Mouse (Mus musculus) megakaryocyte-erythroid progenitor cell, adult 5-6 weeks (primary cell): ENCODE data around the gene Kpna4. TPM values are rescaled to one million over a fixed set of nuclear protein-coding genes. Genes with fewer than 3 reads are reported as not detected.

Experiments used
- ATAC-seq: replicated peaks from 2 replicates; pipeline ENCODE4 v1.8.0; 2016; ENCODE audit warnings: mild to moderate bottlenecking, inconsistent platforms; ENCODE audit not compliant: severe bottlenecking, poor library complexity, low FRiP score, low TSS enrichment
- total RNA-seq, 2 experiments: library from RNA; stranded (forward) in 1 of 2; stranded (reverse) in 1 of 2; fragments of 200-1000, 215-1000 nt in 1 of 2; fragments of >200 nt in 1 of 2; fragmentation: Nextera tagmentation in 1 of 2; gene quantifications; 2 replicates each; pipeline ENCODE4 v1.2.3; 2014 to 2017

Gene Kpna4
- total RNA-seq, 2 experiments from 2014 or later, result 50.2 to 52.4 TPM

DNA sequence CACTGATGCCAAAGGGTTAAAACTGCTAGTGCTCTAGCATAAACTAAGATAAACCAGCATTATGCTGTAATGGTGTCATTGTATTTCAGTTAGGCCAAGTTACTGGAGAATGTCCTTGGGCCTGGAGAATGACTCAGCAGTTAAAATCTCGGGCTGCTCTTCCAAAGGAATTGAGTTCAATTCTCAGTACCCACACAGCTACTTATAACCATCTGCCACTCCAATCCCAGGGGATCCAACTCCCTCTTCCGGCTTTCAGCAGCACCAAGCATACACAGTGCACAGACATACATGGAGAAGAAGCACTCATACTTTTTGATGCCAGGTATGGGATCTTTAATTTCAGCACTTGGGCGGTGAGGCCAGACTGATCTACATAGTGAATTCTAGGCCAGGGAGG lies 8.1 kb downstream of the Kpna4 start:
- peak; percentile 53 for ATAC-seq

DNA sequence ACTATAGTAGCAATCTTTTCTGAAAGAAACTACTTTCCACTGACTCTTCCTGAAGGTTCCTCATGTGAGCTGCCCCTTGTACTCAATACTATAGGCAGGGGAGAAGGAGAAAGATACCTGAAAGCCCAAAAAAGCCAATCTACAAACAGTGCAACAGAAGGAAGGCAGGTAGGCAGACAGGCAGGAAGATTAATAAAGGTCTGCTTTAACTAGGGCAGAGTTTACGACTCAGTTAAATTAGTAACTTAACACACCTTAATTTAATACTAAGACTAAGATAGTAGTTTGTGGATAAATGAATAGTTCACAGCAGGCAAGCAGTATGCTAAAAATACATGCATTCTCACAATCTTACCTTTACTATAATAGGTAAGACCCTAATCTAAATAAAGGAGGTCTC lies 12.2 kb downstream of the Kpna4 start:
- no peak for ATAC-seq

DNA sequence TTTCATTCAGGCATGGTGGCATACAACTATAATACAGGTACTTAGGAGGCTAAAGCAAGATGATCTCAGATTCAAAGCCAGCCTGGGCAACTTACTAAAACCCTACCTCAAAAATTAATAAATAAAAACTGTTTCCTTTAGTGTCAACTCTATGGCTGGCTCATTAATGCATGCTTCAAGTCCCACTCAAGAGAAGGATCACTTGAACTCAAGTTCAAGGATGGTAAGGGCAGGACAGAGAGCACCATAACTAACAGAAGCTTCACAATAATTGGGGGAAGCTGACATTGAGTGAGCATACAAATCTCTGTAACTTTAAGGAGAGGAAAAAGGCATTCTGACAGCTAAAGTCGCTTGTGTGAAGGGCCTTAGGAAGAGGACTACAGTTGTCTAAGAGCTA lies 13.0 kb downstream of the Kpna4 start:
- ATAC-seq, result no peak

DNA sequence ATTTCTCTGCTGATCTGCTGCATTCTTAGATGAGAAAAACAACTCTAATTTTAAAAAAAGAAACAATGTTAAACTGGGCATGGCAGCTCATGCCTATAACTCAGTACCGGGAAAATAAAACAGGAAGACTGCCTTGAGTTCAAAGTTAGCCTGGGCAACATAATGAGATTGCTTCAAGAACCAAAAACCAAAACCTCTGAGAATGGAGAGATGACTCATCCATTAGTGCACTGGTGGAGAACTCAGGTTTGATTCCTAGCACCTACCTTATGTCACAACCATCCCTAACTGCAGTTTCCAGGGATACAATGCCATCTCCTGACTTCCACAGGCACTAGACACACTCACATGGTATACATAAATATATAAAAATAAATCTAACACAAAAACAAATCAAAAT lies 17.8 kb downstream of the Kpna4 start:
- no peak for ATAC-seq

DNA sequence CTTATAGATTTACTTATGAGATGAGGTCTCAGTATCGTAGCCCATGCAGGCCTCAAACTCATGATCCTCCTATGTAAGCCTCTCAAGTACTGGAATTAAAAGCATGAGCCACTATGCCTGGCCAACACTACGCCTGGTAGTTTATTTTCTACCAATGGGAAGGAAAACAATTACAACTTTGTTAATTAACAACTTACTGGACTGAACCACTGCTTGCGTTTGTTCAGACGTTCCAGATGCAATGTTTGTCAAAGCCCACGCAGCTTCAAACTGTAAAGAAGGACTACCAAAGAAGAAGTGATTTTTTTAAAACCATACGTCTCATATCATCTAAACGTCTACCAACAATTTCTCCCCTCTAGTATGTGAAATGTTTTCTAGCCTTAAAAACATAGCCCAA lies 32.5 kb downstream of the Kpna4 start:
- ATAC-seq, result no peak

DNA sequence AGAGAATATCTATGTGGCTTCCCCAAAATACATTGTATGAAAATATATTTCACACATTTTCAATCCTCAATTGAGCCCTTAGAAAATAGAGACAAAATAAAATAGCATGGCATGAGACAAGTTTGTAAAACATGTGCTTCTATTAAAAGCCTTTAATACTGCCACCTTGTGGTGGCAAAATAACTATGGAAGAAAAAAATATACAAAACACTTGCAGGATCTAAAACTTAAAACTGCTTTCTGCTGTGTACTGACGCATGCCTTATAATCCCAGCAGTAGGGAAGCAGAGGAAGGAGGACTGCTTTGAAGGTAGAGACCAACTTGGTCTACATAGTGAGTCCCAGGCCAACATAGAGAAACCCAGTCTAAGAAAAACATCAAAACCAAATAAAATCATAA lies 62.9 kb downstream of the Kpna4 start:
- no peak; the same call in 1 of the 2 replicates for ATAC-seq

DNA sequence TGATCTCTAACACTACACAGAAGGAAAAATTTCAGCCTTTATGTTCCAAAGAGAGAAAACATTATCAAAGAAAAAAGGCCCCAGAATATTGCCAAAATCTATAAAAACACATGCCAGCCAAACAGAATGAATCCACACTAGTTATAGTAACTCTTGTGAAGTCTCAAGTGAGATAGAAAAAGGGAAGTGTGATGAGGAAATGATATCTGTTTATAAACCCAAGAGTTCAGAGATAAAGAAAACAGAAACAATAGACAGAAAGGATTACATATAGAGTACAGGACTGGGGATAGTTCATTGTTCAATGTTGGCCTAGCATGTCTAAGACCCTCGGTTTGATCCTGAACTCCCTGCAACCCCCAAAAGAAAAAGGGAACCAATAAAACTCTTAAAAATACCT lies 64.1 kb downstream of the Kpna4 start:
- no peak for ATAC-seq

DNA sequence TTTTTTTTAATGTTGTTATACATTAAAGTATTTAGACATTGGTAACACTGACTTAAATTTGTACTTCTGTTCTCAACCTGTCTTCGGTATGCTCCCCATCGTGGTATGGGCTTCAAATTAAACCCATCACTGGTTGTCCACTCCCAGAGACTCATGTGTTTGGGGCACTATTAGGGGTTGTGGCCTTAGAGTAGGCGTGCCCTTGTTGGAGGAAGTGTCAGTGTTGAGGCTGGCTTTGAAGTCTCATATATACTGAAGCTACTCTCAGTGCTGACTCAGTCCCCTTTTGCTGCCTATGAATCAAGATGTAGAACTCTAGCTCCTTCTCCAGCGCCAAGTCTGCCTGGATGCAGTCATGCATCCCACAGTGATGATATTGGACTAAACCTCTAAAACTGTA lies 66.2 kb downstream of the Kpna4 start:
- ATAC-seq, result no peak

DNA sequence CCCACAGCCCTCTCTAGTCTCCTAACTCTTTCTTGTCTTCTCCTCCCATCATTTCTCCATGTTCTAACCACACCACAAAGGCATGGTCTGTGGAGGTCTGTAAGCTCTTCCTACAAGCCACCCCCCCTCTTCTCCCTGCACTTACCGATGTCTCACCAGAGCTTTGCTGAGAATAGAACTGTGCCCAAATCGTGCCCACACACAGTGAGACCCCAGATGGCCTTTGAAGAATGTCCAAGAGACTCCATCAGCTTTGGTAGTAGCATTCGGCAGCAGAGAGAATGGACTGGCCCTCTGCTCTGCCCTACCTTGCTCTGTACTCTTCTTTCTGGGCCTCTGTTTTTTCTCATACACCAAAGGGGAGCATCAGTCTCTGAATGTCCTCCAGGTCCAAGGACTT lies 71.0 kb downstream of the Kpna4 start:
- no peak for ATAC-seq

DNA sequence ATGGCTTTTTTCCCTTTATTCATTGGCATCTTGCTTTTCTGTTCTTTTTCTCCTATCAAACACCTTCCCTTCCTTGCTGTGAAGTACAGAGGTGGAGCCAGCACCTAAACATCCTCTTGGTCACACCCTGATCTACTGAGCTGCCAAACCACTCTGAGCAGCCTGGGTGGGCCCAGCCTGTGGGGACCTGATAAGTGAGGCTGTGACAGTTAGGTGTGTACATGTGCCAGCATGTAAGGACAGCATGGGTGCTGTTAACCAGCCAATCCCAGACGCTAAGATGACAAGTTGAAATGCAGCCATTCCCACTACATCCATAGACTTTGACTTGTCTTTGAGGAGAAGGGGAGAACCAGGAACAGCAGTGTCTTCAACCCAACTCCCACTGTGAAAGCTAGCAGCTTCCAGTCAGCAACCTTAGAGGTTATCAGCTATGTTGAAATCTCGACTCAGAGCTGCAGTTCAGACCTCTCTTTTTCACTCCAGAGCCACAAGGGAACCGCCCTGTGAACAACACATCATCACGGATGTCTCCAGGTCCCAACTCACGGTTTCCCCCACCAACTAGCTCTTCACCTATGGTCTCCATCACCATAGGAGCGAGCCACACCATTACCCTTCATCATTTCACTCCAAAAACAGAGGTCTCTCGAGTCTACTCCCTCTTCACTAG lies 72.0 kb downstream of the Kpna4 start:
- peak; percentile 99 for ATAC-seq

DNA sequence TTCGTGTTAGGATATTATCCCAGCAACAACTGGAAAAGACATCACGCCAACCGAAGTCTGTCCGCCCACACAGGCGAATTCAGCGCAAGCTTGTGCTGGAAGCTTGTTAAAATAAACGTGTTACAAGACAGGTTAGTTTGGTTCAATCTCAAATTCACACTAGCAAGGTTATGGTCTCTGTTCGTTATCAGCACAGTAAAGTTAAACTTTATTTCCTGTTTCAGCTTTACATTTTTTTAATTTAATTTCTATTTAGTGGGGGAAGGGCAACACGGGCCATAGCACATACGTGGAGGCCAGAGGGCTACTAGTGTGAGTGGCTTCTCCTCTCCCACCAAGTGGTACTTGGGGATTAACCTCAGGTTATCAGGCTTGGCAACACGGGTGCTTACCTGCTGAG lies 75.0 kb downstream of the Kpna4 start:
- no peak for ATAC-seq

DNA sequence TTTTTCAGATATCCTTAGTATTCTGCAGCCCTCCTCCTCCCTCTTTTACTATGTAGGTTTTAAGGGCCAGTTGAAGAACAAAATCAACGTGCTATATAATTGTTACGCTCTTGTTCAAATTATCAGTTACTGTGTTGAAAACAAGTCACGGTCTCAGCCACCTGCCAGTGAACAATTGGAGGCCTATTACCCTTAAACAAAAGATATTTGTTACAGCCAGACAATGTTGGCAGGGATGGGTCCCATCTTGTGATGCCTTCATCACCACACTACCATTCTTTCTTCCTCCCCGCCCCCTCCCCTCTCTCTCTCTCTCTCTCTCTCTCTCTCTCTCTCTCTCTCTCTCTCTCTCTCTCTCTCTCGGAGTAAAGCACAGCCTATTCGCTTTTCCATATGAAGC lies 77.9 kb downstream of the Kpna4 start:
- no peak for ATAC-seq

DNA sequence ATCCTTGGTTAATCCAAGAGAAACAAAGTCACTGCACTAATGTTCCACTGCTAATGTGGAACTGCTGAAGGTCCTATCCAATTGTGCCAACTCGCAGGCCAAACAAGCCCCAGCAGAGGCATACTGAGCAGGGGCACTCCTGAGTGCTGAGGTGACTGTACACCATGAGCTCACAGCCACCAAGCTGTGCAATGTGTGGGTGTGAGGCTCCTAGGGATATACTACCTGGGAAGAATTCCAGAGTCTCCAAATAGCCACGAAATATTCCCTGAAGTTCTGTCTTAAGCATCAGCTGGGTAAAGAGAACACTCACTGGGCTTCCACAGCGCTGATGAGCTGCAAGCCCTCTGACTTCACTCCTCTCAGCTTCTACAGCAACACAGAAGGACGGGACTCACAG lies 79.2 kb downstream of the Kpna4 start:
- ATAC-seq, result no peak

DNA sequence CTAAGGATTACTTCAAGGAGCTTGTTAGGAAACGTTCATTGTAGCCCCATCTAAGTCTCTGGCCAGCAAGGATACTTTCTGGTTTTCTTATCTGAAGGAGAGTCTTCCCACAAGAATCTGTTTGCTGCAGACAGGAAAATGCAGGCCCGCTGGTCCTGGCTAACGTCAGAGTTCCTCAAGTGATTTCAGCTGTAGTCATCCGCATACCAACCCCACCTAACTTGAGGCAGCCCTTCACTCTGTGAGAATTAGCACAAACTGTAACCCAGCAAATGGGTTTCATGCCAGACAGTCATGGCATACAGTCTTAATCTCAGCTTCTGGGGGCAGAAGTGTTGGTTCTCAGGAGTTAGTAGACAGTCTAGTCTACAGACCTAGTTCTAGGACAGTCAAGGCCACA lies 80.4 kb downstream of the Kpna4 start:
- peak; percentile 19; the same call in 1 of the 2 replicates for ATAC-seq

DNA sequence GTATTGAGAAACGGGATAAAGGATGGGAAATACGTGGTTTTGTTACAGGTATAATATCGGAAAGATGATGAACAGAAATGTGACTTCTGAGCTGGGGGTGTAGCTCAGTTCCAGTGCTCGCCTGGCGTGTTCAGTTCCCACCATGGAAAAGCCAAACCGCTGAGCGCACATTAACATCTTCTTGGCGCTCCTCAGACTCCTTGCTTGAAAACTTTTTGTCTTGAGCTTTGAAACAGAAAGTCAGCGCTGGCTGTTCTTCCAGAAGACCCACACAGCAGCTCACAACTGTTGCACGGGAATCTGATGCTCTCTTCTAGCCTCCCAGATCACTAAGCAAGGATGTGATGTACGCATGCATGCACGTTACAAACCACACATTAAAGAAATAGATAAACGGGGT lies 81.2 kb downstream of the Kpna4 start:
- no peak for ATAC-seq

DNA sequence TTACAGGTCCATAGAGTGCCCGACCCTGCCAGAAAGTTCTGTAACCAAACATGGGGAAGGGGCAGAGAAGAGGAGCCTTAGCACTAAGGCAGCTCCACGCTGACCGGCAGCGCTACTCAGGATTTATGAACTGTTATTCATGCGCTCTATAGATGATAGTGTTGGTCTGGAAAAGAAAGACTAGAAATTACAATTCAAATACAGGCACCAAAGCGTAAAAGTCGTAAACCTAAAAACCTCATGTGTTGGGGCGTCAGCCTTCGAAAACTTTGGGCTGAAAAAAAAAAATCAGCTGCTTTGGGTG lies 81.6 kb downstream of the Kpna4 start:
- ATAC-seq, result peak; percentile 14; the same call in 1 of the 2 replicates

DNA sequence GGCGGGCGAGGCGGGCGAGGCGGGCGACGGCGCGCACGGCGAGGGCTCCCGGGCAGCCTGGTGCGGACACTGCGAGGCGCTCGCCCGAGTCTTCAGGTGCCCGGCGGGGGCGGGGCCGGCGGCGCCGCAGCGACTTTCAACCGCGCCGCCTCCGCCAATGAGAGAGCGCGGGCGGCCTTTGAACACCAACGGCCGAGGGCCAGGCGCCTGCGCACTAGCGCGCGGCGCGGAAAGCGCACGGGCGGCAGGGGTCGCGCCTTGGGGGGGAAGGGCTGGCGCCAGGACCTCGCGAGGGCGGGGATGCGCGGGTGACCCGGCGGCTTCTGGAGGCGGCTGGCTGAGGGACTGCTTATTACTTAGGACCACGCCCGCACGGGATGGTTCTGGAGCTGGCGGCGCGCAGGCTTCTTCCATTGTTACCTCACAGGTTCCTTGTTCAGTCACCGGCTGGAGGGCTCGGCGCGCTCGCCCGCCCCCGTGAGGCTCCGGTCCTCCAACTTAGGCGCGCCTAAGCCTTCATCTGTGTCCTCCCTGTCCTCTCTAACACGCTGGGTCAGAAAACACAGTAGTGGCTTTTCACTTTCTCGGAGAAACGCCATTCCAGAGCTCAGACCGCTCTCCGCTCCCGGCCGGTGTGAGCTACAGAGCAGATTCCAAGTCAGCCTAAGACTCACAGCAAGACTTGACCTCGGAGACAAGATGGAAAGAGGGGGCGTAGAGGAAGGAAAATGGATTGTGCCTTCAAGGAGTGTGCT lies 82.1 kb downstream of the Kpna4 start, which contains the start of gene Trim59:
Gene Trim59 (minus strand): TSS at position 111 of the 755 bp plus-strand sequence.
- ATAC-seq, result peak; percentile 77

DNA sequence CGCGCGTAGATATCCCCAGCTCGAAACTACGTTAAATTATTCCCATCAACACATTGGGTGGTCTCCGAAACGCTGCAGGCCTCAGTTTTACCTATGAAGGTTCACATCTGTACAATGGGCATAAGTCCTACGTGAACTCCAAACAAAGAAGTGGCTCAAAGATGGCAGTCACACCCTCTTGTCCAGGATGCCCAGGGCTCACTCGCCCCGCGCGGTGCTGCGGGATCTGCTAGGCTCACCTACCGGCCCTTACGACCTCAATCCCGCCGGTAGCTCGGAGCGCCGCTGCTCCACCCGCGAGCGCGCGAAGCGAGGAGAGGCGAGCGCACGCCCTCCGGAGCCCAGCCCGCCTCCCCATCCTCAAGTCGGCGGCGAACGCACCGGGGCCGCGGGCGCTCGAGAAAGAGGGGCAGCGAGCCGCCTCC lies 82.7 kb downstream of the Kpna4 start:
- peak; percentile 16 for ATAC-seq

DNA sequence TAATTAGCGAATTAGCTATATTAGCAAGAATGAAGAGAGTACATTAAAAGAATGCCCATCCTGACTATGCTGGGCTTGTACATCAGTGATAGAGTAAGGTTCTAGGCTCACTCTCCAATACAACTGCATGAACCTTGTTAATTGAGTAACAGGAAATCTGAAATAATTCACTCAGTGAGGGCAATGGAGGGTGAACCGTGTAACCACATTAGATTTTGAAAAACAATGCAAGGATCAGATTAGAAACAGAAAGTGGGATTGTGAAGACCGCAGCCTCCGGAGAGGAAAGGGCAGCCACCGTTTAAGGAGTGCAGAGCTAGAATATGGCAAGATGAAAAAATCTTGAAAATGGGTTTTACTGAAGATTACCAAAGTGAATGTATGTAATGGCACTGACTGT lies 85.6 kb downstream of the Kpna4 start:
- ATAC-seq, result no peak

DNA sequence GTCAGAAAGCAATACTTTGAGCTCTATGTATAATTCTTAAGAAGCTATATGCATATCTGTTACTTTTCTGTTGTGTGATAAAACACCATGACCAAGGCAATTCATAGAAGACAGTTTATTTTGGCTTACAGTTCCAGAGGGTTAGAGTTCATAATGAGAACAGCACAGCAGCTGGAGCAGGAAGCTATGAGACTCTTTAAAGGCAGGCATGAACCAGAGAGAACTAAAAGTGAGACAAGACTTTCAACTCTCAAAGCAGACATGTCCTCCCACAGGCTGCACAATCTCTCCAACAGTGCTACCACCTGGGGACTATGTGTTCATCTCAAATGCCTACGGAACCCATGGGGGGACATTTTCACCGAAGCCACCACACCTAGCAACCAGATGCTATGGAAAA lies 86.8 kb downstream of the Kpna4 start:
- no peak for ATAC-seq

DNA sequence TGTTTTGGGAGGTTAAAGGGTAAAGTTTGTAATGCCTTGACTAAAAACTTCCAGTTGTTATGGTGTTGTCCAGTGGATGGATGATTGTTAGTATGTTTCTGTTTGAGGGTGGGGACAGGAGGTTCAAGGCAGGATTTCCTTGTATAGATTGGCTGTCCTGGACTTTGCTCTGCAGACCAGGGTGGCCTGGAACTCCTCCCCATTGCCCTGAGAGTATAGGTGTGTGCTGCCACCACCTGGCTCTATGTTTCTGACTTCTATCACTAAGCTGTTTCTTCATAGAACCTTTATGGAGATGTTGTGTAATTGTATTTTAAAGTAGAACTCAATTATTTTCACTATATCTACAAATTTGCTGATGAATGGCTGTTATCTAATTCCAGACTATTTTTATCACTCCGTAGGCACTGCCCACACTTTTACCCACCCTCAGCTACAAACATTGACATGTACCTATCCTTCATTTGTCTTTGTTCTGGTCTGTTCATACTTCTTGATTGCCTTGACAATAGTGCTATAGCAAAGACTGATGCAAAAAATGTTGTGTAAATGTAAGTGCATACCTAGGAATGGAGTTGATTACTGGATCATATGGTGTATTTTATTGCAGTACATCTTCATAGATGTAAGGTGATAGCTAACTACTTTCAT lies 100.7 kb downstream of the Kpna4 start:
- no peak for ATAC-seq
